Mouse (Mus musculus): Measurements from ENCODE around the gene Dap. TPM values are rescaled to one million over a fixed set of nuclear protein-coding genes. Genes with fewer than 3 reads are reported as not detected.

The Dap gene
- polyA plus RNA-seq, 1 experiment from 2014 or later: 114 TPM

- 62% methylated on average over 13 of the region's 13 CpGs for WGBS
- no peak overlapping the region for H3K9ac ChIP-seq (ENCODE audit: low read length)
These were observed 57.7 kb downstream of the Dap start for GRCm38 (mm10) chr15:31281830-31282229.

GRCm38 (mm10) chr15:31282353-31282752, 58.2 kb downstream of the Dap start:
- H3K27me3 ChIP-seq (ENCODE audit: control insufficient read depth, insufficient read depth, low read length): no peaks in the 10 kb centered on the region
- H3K27ac ChIP-seq (ENCODE audit: low read length): no peak overlapping the region
- no peak overlapping the region for H3K9ac ChIP-seq (ENCODE audit: low read length)
- no peak overlapping the region for H3K4me3 ChIP-seq (replicated peaks; ENCODE audit: low read length)
- H3K36me3 ChIP-seq (ENCODE audit: control insufficient read depth, insufficient read depth, low read length): no peaks in the 10 kb centered on the region
- H3K9me3 ChIP-seq (replicated peaks; ENCODE audit: control insufficient read depth, low read length): no peaks in the 10 kb centered on the region
- 76% methylated on average over 3 of the region's 3 CpGs for WGBS
- no peak overlapping the region for H3K4me2 ChIP-seq (ENCODE audit: low read depth, low read length)
- no peaks in the 10 kb centered on the region for H3K4me1 ChIP-seq (ENCODE audit: control insufficient read depth, insufficient read depth, low read length)
- ATAC-seq (ENCODE audit: insufficient read depth, low FRiP score): peak; percentile 56

More at GRCm38 (mm10) chr15:31281830-31282229, 57.7 kb downstream of the Dap start:
- Histone ChIP-seq H3K4me2 (ENCODE audit: low read depth, low read length) (no peak overlapping the region), H3K4me1 (ENCODE audit: control insufficient read depth, insufficient read depth, low read length) (no peaks in the 10 kb centered on the region), H3K27ac (ENCODE audit: low read length) (no peak overlapping the region), H3K27me3 (ENCODE audit: control insufficient read depth, insufficient read depth, low read length) (no peaks in the 10 kb centered on the region), H3K4me3 (replicated peaks; ENCODE audit: low read length) (no peak overlapping the region), H3K36me3 (ENCODE audit: control insufficient read depth, insufficient read depth, low read length) (no peaks in the 10 kb centered on the region), H3K9me3 (replicated peaks; ENCODE audit: control insufficient read depth, low read length) (no peaks in the 10 kb centered on the region)
- no peak for ATAC-seq (ENCODE audit: insufficient read depth, low FRiP score)

GRCm38 (mm10) chr15:31284142-31284541, 60.0 kb downstream of the Dap start:
- Histone ChIP-seq H3K9me3 (replicated peaks; ENCODE audit: control insufficient read depth, low read length) (no peaks in the 10 kb centered on the region), H3K36me3 (ENCODE audit: control insufficient read depth, insufficient read depth, low read length) (no peaks in the 10 kb centered on the region), H3K27ac (ENCODE audit: low read length) (no peak overlapping the region), H3K27me3 (ENCODE audit: control insufficient read depth, insufficient read depth, low read length) (no peaks in the 10 kb centered on the region), H3K4me2 (ENCODE audit: low read depth, low read length) (no peak overlapping the region), H3K4me1 (ENCODE audit: control insufficient read depth, insufficient read depth, low read length) (no peaks in the 10 kb centered on the region), H3K9ac (ENCODE audit: low read length) (no peak overlapping the region), H3K4me3 (replicated peaks; ENCODE audit: low read length) (no peak overlapping the region)
- no peak for ATAC-seq (ENCODE audit: insufficient read depth, low FRiP score)
- WGBS: 73% methylated on average over 5 of the region's 5 CpGs

GRCm38 (mm10) chr15:31284922-31285631, 61.0 kb downstream of the Dap start:
- no peak for ATAC-seq (ENCODE audit: insufficient read depth, low FRiP score)
- Histone ChIP-seq H3K27me3 (ENCODE audit: control insufficient read depth, insufficient read depth, low read length) (no peaks in the 10 kb centered on the region), H3K27ac (ENCODE audit: low read length) (no peak overlapping the region), H3K9ac (ENCODE audit: low read length) (no peak overlapping the region), H3K4me3 (replicated peaks; ENCODE audit: low read length) (no peak overlapping the region), H3K4me1 (ENCODE audit: control insufficient read depth, insufficient read depth, low read length) (no peaks in the 10 kb centered on the region), H3K4me2 (ENCODE audit: low read depth, low read length) (no peak overlapping the region), H3K36me3 (ENCODE audit: control insufficient read depth, insufficient read depth, low read length) (no peaks in the 10 kb centered on the region), H3K9me3 (replicated peaks; ENCODE audit: control insufficient read depth, low read length) (no peaks in the 10 kb centered on the region)
- 65% methylated on average over 17 of the region's 17 CpGs for WGBS

GRCm38 (mm10) chr15:31285695-31286094, 61.6 kb downstream of the Dap start:
- no peak overlapping the region for H3K9ac ChIP-seq (ENCODE audit: low read length)
- WGBS: 86% methylated on average over 3 of the region's 3 CpGs
- no peaks in the 10 kb centered on the region for H3K36me3 ChIP-seq (ENCODE audit: control insufficient read depth, insufficient read depth, low read length)
- H3K9me3 ChIP-seq (replicated peaks; ENCODE audit: control insufficient read depth, low read length): no peaks in the 10 kb centered on the region
- H3K4me1 ChIP-seq (ENCODE audit: control insufficient read depth, insufficient read depth, low read length): no peaks in the 10 kb centered on the region
- H3K27me3 ChIP-seq (ENCODE audit: control insufficient read depth, insufficient read depth, low read length): no peaks in the 10 kb centered on the region
- no peak overlapping the region for H3K4me3 ChIP-seq (replicated peaks; ENCODE audit: low read length)
- H3K4me2 ChIP-seq (ENCODE audit: low read depth, low read length): no peak overlapping the region
- no peak for ATAC-seq (ENCODE audit: insufficient read depth, low FRiP score)
- H3K27ac ChIP-seq (ENCODE audit: low read length): no peak overlapping the region

GRCm38 (mm10) chr15:31292627-31293026, 68.5 kb downstream of the Dap start:
- Histone ChIP-seq H3K4me3 (replicated peaks; ENCODE audit: low read length) (no peak overlapping the region), H3K4me1 (ENCODE audit: control insufficient read depth, insufficient read depth, low read length) (0 out of 2 replicates have a peak, but pooled peaks cover 3% of the 10 kb centered on the region), H3K4me2 (ENCODE audit: low read depth, low read length) (no peak overlapping the region), H3K27me3 (ENCODE audit: control insufficient read depth, insufficient read depth, low read length) (peaks cover 17% of the 10 kb centered on the region), H3K9me3 (replicated peaks; ENCODE audit: control insufficient read depth, low read length) (no peaks in the 10 kb centered on the region), H3K9ac (ENCODE audit: low read length) (no peak overlapping the region), H3K27ac (ENCODE audit: low read length) (no peak overlapping the region), H3K36me3 (ENCODE audit: control insufficient read depth, insufficient read depth, low read length) (no peaks in the 10 kb centered on the region)
- ATAC-seq (ENCODE audit: insufficient read depth, low FRiP score): no peak
- WGBS: 10% methylated on average over 3 of the region's 3 CpGs

GRCm38 (mm10) chr15:31294311-31294710, 70.2 kb downstream of the Dap start:
- ATAC-seq (ENCODE audit: insufficient read depth, low FRiP score): no peak
- H3K4me3 ChIP-seq (replicated peaks; ENCODE audit: low read length): no peak overlapping the region
- H3K36me3 ChIP-seq (ENCODE audit: control insufficient read depth, insufficient read depth, low read length): no peaks in the 10 kb centered on the region
- H3K27me3 ChIP-seq (ENCODE audit: control insufficient read depth, insufficient read depth, low read length): peaks cover 17% of the 10 kb centered on the region
- H3K4me2 ChIP-seq (ENCODE audit: low read depth, low read length): no peak overlapping the region
- H3K27ac ChIP-seq (ENCODE audit: low read length): no peak overlapping the region
- no peak overlapping the region for H3K9ac ChIP-seq (ENCODE audit: low read length)
- H3K9me3 ChIP-seq (replicated peaks; ENCODE audit: control insufficient read depth, low read length): no peaks in the 10 kb centered on the region
- H3K4me1 ChIP-seq (ENCODE audit: control insufficient read depth, insufficient read depth, low read length): 0 out of 2 replicates have a peak, but pooled peaks cover 6% of the 10 kb centered on the region
- WGBS: 6% methylated on average over 2 of the region's 2 CpGs

GRCm38 (mm10) chr15:31296882-31297776, 73.0 kb downstream of the Dap start:
- H3K27ac ChIP-seq (ENCODE audit: low read length): no peak overlapping the region
- ATAC-seq (ENCODE audit: insufficient read depth, low FRiP score): no peak
- no peaks in the 10 kb centered on the region for H3K9me3 ChIP-seq (replicated peaks; ENCODE audit: control insufficient read depth, low read length)
- H3K9ac ChIP-seq (ENCODE audit: low read length): no peak overlapping the region
- H3K36me3 ChIP-seq (ENCODE audit: control insufficient read depth, insufficient read depth, low read length): no peaks in the 10 kb centered on the region
- H3K4me3 ChIP-seq (replicated peaks; ENCODE audit: low read length): peak overlapping the region; percentile 6
- peaks cover 17% of the 10 kb centered on the region for H3K27me3 ChIP-seq (ENCODE audit: control insufficient read depth, insufficient read depth, low read length)
- peak overlapping the region; percentile 45 for H3K4me2 ChIP-seq (ENCODE audit: low read depth, low read length)
- WGBS: 9% methylated on average over 40 of the region's 40 CpGs
- peaks cover 6% of the 10 kb centered on the region; the same call in 1 of the 2 replicates for H3K4me1 ChIP-seq (ENCODE audit: control insufficient read depth, insufficient read depth, low read length)

- H3K36me3 ChIP-seq (ENCODE audit: control insufficient read depth, insufficient read depth, low read length): no peaks in the 10 kb centered on the region
- peak overlapping the region; percentile 45 for H3K4me2 ChIP-seq (ENCODE audit: low read depth, low read length)
- WGBS: 18% methylated on average over 13 of the region's 13 CpGs
- H3K27ac ChIP-seq (ENCODE audit: low read length): no peak overlapping the region
- H3K27me3 ChIP-seq (ENCODE audit: control insufficient read depth, insufficient read depth, low read length): peaks cover 17% of the 10 kb centered on the region
- peaks cover 12% of the 10 kb centered on the region; the same call in 1 of the 2 replicates for H3K4me1 ChIP-seq (ENCODE audit: control insufficient read depth, insufficient read depth, low read length)
- H3K4me3 ChIP-seq (replicated peaks; ENCODE audit: low read length): peak overlapping the region; percentile 6
- H3K9me3 ChIP-seq (replicated peaks; ENCODE audit: control insufficient read depth, low read length): no peaks in the 10 kb centered on the region
- no peak for ATAC-seq (ENCODE audit: insufficient read depth, low FRiP score)
- no peak overlapping the region for H3K9ac ChIP-seq (ENCODE audit: low read length)
These were observed 73.6 kb downstream of the Dap start for GRCm38 (mm10) chr15:31297777-31298137.

Data from stomach, embryonic 16.5 days (tissue).